Mouse (Mus musculus) ES-Bruce4 (cell line): ENCODE measurements around the gene Gm11042.

Experiments
- CTCF ChIP-seq: IDR thresholded peaks from one replicate; pipeline ENCODE4 v1.8.1; 2011; ENCODE audit warnings: low read depth, low read length
- EP300 ChIP-seq: IDR thresholded peaks from 2 replicates; pipeline ENCODE4 v1.6.1; 2011; ENCODE audit warnings: low read depth, low read length; ENCODE audit not compliant: insufficient read depth
- POLR2A ChIP-seq: IDR thresholded peaks from one replicate; pipeline ENCODE4 v1.8.1; 2011; ENCODE audit warnings: low read length; ENCODE audit not compliant: insufficient read depth

DNA sequence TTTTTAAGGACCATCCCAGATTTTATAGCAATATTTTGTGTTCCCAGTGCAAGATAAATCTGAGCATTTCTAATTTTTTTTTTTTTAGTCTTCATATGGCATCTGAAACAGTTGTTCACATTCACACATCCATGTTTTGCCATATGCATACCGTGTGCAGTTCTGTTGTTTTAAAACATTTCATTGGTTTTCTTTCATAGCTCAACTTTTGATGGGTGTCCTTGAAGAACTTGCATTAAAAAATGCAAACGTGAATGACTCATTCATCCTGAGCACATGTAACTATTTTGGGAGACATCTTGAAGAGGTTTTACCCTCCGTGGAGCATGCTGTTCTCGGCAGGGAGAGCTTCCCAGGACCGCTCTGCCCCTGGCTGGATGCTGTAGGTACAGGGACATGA lies 38.9 kb downstream of the Gm11042 start:
- TF ChIP-seq POLR2A (no peak), CTCF (no peak), EP300 (no peak)
